Mouse (Mus musculus) E14TG2a.4 (cell line): ENCODE measurements around the gene Dock4.

Experiments
- CTCF ChIP-seq: conservative IDR thresholded peaks from 2 replicates; pipeline ENCODE4 v1.5.1; 2014; ENCODE audit warnings: low read length
- POU5F1 ChIP-seq: IDR thresholded peaks from 2 replicates; pipeline ENCODE4 v1.6.1; 2014; ENCODE audit warnings: low read length, borderline replicate concordance

DNA sequence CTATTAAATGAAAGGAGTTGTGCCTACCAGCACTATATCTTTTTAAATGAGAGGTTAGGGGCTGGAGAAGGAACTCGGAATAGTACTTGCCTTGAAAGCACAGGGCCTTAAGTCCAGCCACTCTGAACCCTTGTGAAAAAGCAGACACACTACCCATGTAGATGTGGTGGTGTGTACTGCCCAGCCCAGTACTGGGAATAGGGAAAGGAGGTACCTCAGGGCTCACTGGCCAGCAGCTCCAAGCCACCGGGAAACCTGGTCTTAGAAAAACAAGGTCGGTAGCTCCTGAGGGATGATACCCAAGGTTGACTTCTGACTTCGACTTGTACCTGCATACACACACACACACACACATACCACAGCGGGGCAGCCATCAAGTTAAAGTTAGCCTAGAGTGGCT is 397.2 kb downstream of the Dock4 start:
- TF ChIP-seq CTCF = no peak
- TF ChIP-seq POU5F1 = no peak
